Mouse (Mus musculus) lung, embryonic 15.5 days (tissue): ENCODE measurements around the gene Rnf185. TPM values are rescaled to one million over a fixed set of nuclear protein-coding genes. Genes with fewer than 3 reads are reported as not detected.
A peak's percentile ranks its signal among the peaks of the same experiment; 100 is the strongest.

Experiments used
- ATAC-seq: fragments of 200-750 bp; cut with Nextera tagmentation; 2 replicates; pipeline ENCODE4 v1.8.0; 2017; ENCODE audit warnings: moderate number of reproducible peaks, borderline replicate concordance; ENCODE audit not compliant: low FRiP score, low TSS enrichment; ENCODE audit errors: extremely low read depth
- H3K27ac ChIP-seq: fragments of 300-500 bp; sonication (generic); 2 replicates; pipeline ENCODE4 v1.5.1; 2015; ENCODE audit warnings: moderate library complexity, mild to moderate bottlenecking, inconsistent platforms
- H3K27me3 ChIP-seq: fragments of 300-500 bp; sonication (generic); 2 replicates; pipeline ENCODE4 v1.6.1; 2015; ENCODE audit warnings: inconsistent platforms
- H3K36me3 ChIP-seq: fragments of 300-500 bp; sonication (generic); 2 replicates; pipeline ENCODE4 v1.6.1; 2015; ENCODE audit warnings: inconsistent platforms
- H3K4me1 ChIP-seq: fragments of 300-500 bp; sonication (generic); 2 replicates; pipeline ENCODE4 v1.6.1; 2015; ENCODE audit warnings: inconsistent platforms
- H3K4me2 ChIP-seq: fragments of 300-500 bp; sonication (generic); 2 replicates; pipeline ENCODE4 v1.6.1; 2015; ENCODE audit warnings: inconsistent platforms, mild to moderate bottlenecking, moderate library complexity
- H3K4me3 ChIP-seq: fragments of 300-500 bp; sonication (generic); 2 replicates; pipeline ENCODE4 v1.5.1; 2015; ENCODE audit warnings: mild to moderate bottlenecking, inconsistent platforms
- H3K9ac ChIP-seq: fragments of 300-500 bp; sonication (generic); 2 replicates; pipeline ENCODE4 v1.6.1; 2015; ENCODE audit warnings: inconsistent platforms
- H3K9me3 ChIP-seq: fragments of 300-500 bp; sonication (generic); 2 replicates; pipeline ENCODE4 v1.6.1; 2016; ENCODE audit warnings: inconsistent platforms
- WGBS: fragments of 180-500 bp; shearing (Covaris S2); methylation state at CpG from one replicate; pipeline ENCODE4 v1.1.7; 2015; 5-methylcytosine and 5-hydroxymethylcytosine counted together
- polyA plus RNA-seq: library from polyadenylated mRNA; unstranded; fragments of >200 nt; fragmentation: Nextera tagmentation; extraction: Ambion mirVana; gene quantifications from 2 replicates; pipeline ENCODE4 v1.2.1, GENCODE M21; 2015

Rnf185 gene
- polyA plus RNA-seq, 1 experiment from 2014 or later = 29.3 TPM

GRCm38 (mm10) chr11:3472484-3472883, 20.3 kb upstream of the Rnf185 start:
- Histone ChIP-seq H3K9ac (no peak overlapping the region), H3K27ac (no peak overlapping the region), H3K9me3 (no peaks in the 10 kb centered on the region), H3K36me3 (no peaks in the 10 kb centered on the region), H3K4me3 (no peak overlapping the region), H3K4me1 (no peaks in the 10 kb centered on the region; the same call in 1 of the 2 replicates), H3K27me3 (no peaks in the 10 kb centered on the region), H3K4me2 (no peak overlapping the region)
- WGBS = 35% methylated on average over 1 of the region's 1 CpGs
- ATAC-seq = peak; percentile 65; the same call in 1 of the 2 replicates

GRCm38 (mm10) chr11:3471448-3471850, 19.3 kb upstream of the Rnf185 start:
- no peak for ATAC-seq
- 27% methylated on average over 11 of the region's 11 CpGs for WGBS
- H3K27me3 ChIP-seq = no peaks in the 10 kb centered on the region

DNA sequence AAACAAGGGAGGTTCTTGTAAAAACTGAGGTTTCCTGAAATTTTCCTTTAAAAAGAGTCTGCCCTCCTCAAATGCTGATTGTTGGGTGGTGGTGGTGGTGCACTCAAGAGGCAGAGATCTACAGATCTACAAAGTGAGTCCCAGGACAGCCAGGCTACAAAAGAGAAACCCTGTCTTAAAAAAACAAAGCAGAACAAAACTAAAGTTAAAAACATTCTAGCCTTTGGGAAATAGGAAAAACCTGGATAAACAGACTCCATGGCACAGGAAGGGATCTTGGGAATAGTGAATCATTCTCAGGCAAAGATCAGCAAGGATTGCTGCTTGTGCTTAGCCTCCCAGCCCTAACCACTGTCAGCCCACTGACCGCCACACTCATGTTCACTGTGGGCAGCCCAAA, 10.7 kb upstream of the Rnf185 start:
- H3K36me3 ChIP-seq = no peaks in the 10 kb centered on the region
- 85% methylated on average over 1 of the region's 1 CpGs for WGBS
- no peak overlapping the region for H3K4me2 ChIP-seq
- no peak overlapping the region for H3K27ac ChIP-seq
- no peaks in the 10 kb centered on the region for H3K9me3 ChIP-seq
- no peaks in the 10 kb centered on the region for H3K4me1 ChIP-seq
- no peak overlapping the region for H3K9ac ChIP-seq
- no peak overlapping the region for H3K4me3 ChIP-seq
- ATAC-seq = no peak
- no peaks in the 10 kb centered on the region for H3K27me3 ChIP-seq

More at GRCm38 (mm10) chr11:3471448-3471850, 19.3 kb upstream of the Rnf185 start:
- Histone ChIP-seq H3K4me2 (no peak overlapping the region), H3K36me3 (no peaks in the 10 kb centered on the region), H3K4me1 (no peaks in the 10 kb centered on the region; the same call in 1 of the 2 replicates), H3K9me3 (no peaks in the 10 kb centered on the region), H3K9ac (no peak overlapping the region), H3K4me3 (no peak overlapping the region), H3K27ac (no peak overlapping the region)

GRCm38 (mm10) chr11:3459105-3459468, 6.9 kb upstream of the Rnf185 start:
- 0 out of 2 replicates have a peak, but pooled peaks cover 3% of the 10 kb centered on the region for H3K36me3 ChIP-seq
- ATAC-seq = no peak
- 88% methylated on average over 2 of the region's 2 CpGs for WGBS
- no peaks in the 10 kb centered on the region for H3K9me3 ChIP-seq
- no peak overlapping the region for H3K4me3 ChIP-seq
- H3K9ac ChIP-seq = no peak overlapping the region
- no peaks in the 10 kb centered on the region for H3K4me1 ChIP-seq
- H3K27ac ChIP-seq = no peak overlapping the region
- H3K27me3 ChIP-seq = no peaks in the 10 kb centered on the region
- H3K4me2 ChIP-seq = no peak overlapping the region

DNA sequence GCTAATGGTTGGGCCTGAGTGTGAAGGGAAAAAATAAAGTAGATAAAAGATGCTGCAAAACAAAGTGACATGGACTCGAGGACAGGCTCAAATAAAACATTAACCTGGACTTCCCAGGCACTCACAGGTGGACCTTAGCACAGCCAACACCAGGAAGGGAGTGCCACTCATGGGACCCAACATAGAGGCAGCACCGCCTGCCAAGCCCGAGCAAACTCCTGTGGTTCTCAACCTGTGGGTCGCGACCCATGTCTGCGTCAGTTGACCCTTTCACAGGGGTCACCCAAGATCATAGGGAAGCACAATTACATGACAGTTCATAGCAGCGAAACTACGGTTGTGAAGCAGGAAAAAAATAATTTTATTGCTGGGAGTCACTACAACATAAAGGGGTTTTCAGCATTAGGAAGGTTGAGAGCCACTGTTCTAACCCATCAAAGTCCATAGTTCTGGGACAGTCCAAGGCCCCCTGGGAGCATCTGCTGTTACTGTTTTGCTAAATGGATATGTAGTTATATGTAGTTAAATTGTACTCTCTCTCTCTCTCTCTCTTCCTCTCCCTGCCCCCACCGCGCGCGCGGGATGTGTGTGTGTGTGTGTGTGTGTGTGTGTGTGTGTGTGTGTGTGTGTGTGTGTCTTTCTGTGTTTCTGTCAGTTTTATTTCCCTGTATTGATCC, 6.4 kb upstream of the Rnf185 start:
- 75% methylated on average over 13 of the region's 13 CpGs for WGBS
- H3K9ac ChIP-seq = no peak overlapping the region
- H3K27ac ChIP-seq = no peak overlapping the region
- peaks cover 3% of the 10 kb centered on the region for H3K4me1 ChIP-seq
- no peak overlapping the region for H3K4me2 ChIP-seq
- no peak overlapping the region for H3K4me3 ChIP-seq
- H3K9me3 ChIP-seq = no peaks in the 10 kb centered on the region
- no peaks in the 10 kb centered on the region for H3K27me3 ChIP-seq
- ATAC-seq = no peak
- H3K36me3 ChIP-seq = 0 out of 2 replicates have a peak, but pooled peaks cover 3% of the 10 kb centered on the region

DNA sequence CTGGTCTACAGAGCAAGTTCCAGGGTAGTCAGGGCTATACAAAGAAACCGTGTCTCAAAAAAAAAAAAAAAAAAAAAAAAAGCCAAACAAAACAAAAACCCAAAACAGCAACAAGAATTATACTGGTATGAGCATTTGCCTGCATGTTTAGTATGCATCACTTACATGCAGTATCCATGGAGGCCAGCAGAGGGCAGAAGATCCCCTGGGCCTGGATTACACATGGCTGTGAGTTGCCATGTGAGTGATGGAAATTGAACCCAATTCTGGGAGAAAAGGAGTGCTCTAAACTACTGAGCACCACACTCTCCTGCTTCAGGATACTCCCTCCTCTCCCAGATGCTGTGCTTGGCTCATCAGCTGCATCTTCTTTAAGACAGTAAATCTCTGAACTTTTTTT, 4.2 kb upstream of the Rnf185 start:
- H3K9me3 ChIP-seq = no peaks in the 10 kb centered on the region
- no peak overlapping the region for H3K4me3 ChIP-seq
- H3K36me3 ChIP-seq = 0 out of 2 replicates have a peak, but pooled peaks cover 3% of the 10 kb centered on the region
- no peak overlapping the region for H3K4me2 ChIP-seq
- 13% methylated on average over 1 of the region's 1 CpGs for WGBS
- H3K4me1 ChIP-seq = peaks cover 12% of the 10 kb centered on the region
- H3K27ac ChIP-seq = no peak overlapping the region
- no peak overlapping the region for H3K9ac ChIP-seq
- no peaks in the 10 kb centered on the region for H3K27me3 ChIP-seq
- no peak for ATAC-seq

DNA sequence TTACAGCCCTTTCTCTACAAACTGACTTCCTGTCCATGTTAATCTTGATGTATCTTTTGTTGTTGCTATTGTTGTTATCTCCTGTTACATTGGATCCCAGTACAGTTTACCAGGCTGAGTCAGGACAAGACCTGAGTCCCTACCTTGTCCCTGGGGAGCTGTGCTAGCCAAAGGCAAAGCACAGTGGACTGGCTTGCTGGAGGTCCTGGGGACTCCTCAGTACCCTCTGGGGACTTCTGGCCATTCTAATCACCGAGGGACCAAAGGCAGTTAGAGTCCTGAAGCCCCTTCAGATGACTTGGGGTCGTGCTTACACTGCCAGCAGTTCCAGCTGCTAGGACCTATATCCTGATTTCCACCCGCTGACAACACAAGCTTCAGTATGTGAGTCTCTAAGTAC, 2.3 kb upstream of the Rnf185 start:
- peaks cover 22% of the 10 kb centered on the region for H3K4me1 ChIP-seq
- WGBS = 97% methylated on average over 3 of the region's 3 CpGs
- H3K27me3 ChIP-seq = no peaks in the 10 kb centered on the region

DNA sequence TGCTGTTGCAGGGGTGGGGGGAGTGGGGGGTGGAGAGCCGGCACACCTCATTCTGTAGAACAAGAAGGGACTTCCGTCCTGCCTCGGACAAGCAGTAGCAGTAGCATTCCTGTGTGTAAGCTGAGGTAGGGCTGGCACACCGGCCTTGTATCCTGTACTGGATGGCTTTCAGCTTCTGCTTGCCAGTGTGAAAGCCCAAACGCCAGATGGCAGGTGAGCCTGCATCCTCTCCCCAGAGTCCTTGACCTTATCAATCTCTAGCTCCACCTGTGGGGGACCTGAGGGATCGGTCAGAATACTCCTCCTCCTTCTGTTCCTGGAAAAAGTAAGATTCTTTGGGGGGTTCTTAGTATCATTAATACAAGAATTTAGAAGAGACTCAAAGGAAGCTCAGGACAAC, 1.3 kb upstream of the Rnf185 start:
- Histone ChIP-seq H3K9me3 (no peaks in the 10 kb centered on the region), H3K4me1 (peaks cover 22% of the 10 kb centered on the region), H3K9ac (peak overlapping the region; percentile 22; the same call in 1 of the 2 replicates), H3K36me3 (0 out of 2 replicates have a peak, but pooled peaks cover 3% of the 10 kb centered on the region), H3K27me3 (no peaks in the 10 kb centered on the region), H3K4me2 (peak overlapping the region; percentile 89), H3K27ac (no peak overlapping the region), H3K4me3 (peak overlapping the region; percentile 92)
- ATAC-seq = no peak
- whole genome bisulfite sequencing = 55% methylated on average over 6 of the region's 6 CpGs

More for the DNA sequence above, 2.3 kb upstream of the Rnf185 start:
- no peak overlapping the region for H3K27ac ChIP-seq
- no peak for ATAC-seq
- 0 out of 2 replicates have a peak, but pooled peaks cover 3% of the 10 kb centered on the region for H3K36me3 ChIP-seq
- no peak overlapping the region for H3K4me3 ChIP-seq
- H3K9me3 ChIP-seq = no peaks in the 10 kb centered on the region
- H3K4me2 ChIP-seq = no peak overlapping the region
- H3K9ac ChIP-seq = no peak overlapping the region

GRCm38 (mm10) chr11:3452769-3453168, 606 bp upstream of the Rnf185 start:
- ATAC-seq = peak; percentile 33; the same call in 1 of the 2 replicates

DNA sequence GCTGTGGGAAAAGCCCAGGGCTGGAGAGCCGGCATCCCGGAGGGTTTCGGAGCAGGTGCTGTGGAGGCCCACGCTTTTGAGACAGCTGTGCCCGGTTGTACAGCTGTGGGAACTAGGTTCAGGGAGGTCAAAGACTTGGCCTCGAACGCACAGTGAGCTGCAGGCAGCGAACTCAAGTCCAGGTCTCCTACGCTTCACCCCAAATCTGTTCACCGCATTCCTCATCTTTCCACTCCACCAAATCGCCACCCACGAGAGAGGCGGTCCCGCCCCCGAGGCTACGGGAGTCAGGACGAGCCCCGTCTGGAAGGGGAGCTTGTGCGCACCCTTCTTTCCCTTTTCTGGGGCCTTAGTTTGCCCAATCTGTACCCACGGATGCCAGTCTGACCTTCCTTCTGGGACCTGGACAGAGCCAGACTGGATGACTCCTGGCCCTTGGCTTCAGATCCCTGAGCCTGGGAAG, 431 bp downstream of the Rnf185 start:
- Histone ChIP-seq H3K4me3 (peak overlapping the region; percentile 92), H3K27ac (peak overlapping the region; percentile 95), H3K4me1 (peaks cover 22% of the 10 kb centered on the region), H3K9ac (peak overlapping the region; percentile 93), H3K9me3 (no peaks in the 10 kb centered on the region), H3K4me2 (peak overlapping the region; percentile 89), H3K36me3 (0 out of 2 replicates have a peak, but pooled peaks cover 3% of the 10 kb centered on the region), H3K27me3 (no peaks in the 10 kb centered on the region)
- ATAC-seq = no peak; the same call in 1 of the 2 replicates
- under 1% methylated on average over 20 of the region's 20 CpGs for WGBS

More at GRCm38 (mm10) chr11:3452769-3453168, 606 bp upstream of the Rnf185 start:
- Histone ChIP-seq H3K27me3 (no peaks in the 10 kb centered on the region), H3K9me3 (no peaks in the 10 kb centered on the region), H3K4me2 (peak overlapping the region; percentile 89), H3K4me1 (peaks cover 22% of the 10 kb centered on the region), H3K4me3 (peak overlapping the region; percentile 92), H3K27ac (peak overlapping the region; percentile 95), H3K36me3 (0 out of 2 replicates have a peak, but pooled peaks cover 3% of the 10 kb centered on the region), H3K9ac (peak overlapping the region; percentile 93)
- 2% methylated on average over 9 of the region's 9 CpGs for WGBS

DNA sequence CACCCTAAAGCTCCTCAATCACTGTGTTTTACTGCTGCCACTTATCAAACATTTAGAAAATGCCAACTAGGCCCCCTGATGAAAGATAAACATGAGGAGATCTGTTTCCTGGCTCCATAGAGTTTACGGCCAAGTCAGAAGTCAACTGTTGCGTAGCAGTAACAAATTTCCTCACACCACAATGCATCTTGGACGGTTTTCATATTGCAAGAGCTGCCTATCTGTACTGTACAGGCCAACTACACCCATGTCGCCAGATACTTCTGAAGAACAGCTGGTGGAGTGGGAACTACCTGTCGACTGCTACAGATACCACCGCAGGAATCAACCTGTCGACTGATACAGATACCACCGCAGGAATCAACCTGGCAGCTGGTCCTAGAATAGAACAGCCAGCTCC, 7.3 kb downstream of the Rnf185 start:
- Histone ChIP-seq H3K36me3 (no peaks in the 10 kb centered on the region), H3K4me3 (no peak overlapping the region), H3K27ac (no peak overlapping the region), H3K4me1 (0 out of 2 replicates have a peak, but pooled peaks cover 7% of the 10 kb centered on the region), H3K9me3 (no peaks in the 10 kb centered on the region), H3K9ac (no peak overlapping the region), H3K4me2 (no peak overlapping the region), H3K27me3 (no peaks in the 10 kb centered on the region)
- whole genome bisulfite sequencing = 82% methylated on average over 8 of the region's 8 CpGs
- ATAC-seq = no peak

GRCm38 (mm10) chr11:3443091-3443490, 9.1 kb downstream of the Rnf185 start:
- Histone ChIP-seq H3K36me3 (no peaks in the 10 kb centered on the region), H3K9ac (no peak overlapping the region), H3K27ac (no peak overlapping the region), H3K9me3 (no peaks in the 10 kb centered on the region), H3K4me3 (no peak overlapping the region), H3K4me2 (no peak overlapping the region), H3K27me3 (no peaks in the 10 kb centered on the region), H3K4me1 (0 out of 2 replicates have a peak, but pooled peaks cover 7% of the 10 kb centered on the region)
- 89% methylated on average over 2 of the region's 2 CpGs for WGBS
- ATAC-seq = no peak
